Mouse (Mus musculus) kidney, embryonic 16.5 days (tissue): Measurements from ENCODE around the gene Aloxe3. TPM values are rescaled to one million over a fixed set of nuclear protein-coding genes. Genes with fewer than 3 reads are reported as not detected.

ENCODE experiments used
- ATAC-seq: fragments of 200-750 bp; cut with Nextera tagmentation; 2 replicates; pipeline ENCODE4 v1.8.0; 2017; ENCODE audit warnings: moderate TSS enrichment; ENCODE audit not compliant: low FRiP score, low TSS enrichment
- H3K27ac ChIP-seq: fragments of 300-500 bp; sonication (generic); 2 replicates; pipeline ENCODE4 v1.5.1; 2014; ENCODE audit warnings: low read length
- H3K27me3 ChIP-seq: fragments of 300-500 bp; sonication (generic); 2 replicates; pipeline ENCODE4 v1.6.1; 2014; ENCODE audit warnings: low read length, control low read depth, mixed read lengths; ENCODE audit not compliant: insufficient read depth
- H3K36me3 ChIP-seq: fragments of 300-500 bp; sonication (generic); 2 replicates; pipeline ENCODE4 v1.6.1; 2014; ENCODE audit warnings: low read length, control low read depth, mixed read lengths; ENCODE audit not compliant: insufficient read depth
- H3K4me1 ChIP-seq: fragments of 300-500 bp; sonication (generic); 2 replicates; pipeline ENCODE4 v1.6.1; 2014; ENCODE audit warnings: low read length, control low read depth, mixed read lengths; ENCODE audit not compliant: insufficient read depth
- H3K4me2 ChIP-seq: fragments of 300-500 bp; sonication (generic); replicated peaks from 2 replicates; pipeline ENCODE4 v1.6.1; 2014; ENCODE audit warnings: low read depth, low read length
- H3K4me3 ChIP-seq: fragments of 300-500 bp; sonication (generic); 2 replicates; pipeline ENCODE4 v1.5.1; 2014; ENCODE audit warnings: mild to moderate bottlenecking, low read length
- H3K9ac ChIP-seq: fragments of 300-500 bp; sonication (generic); replicated peaks from 2 replicates; pipeline ENCODE4 v1.6.1; 2014; ENCODE audit warnings: low read length
- H3K9me3 ChIP-seq: fragments of 300-500 bp; sonication (generic); 2 replicates; pipeline ENCODE4 v1.6.1; 2016; ENCODE audit warnings: low read length, control low read depth
- WGBS: fragments of 180-500 bp; shearing (Covaris S2); extraction: QIAGEN DNeasy Blood & Tissue Kit; methylation state at CpG from one replicate; pipeline ENCODE4 v1.1.7; 2014; 5-methylcytosine and 5-hydroxymethylcytosine counted together
- polyA plus RNA-seq: library from polyadenylated mRNA; unstranded; fragments of >200 nt; fragmentation: Nextera tagmentation; extraction: Ambion mirVana; gene quantifications from 2 replicates; pipeline ENCODE4 v1.2.1, GENCODE M21; 2015

The Aloxe3 gene
- polyA plus RNA-seq, 1 experiment from 2014 or later = 0.32 TPM

DNA sequence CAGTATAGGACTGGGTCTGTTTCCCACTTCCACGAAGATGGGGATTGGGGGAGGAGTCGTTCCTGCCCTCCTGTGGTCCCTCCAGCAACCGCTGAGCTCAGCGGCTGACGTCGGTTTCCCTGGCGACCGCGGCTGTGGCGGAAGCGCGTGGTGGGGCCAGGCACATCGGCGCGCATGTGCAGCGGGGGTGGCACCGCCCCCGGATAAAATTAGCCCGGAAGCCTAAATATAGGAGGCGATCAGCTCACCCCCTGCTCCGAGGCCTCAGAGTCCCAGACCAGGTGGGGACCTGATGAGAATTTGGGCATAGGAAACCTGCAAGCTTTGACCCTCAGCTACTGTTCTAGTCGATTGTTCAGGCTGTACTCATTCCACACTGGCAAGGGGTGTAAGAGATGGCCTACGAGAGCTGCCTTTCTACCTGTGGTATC, 25.8 kb upstream of the Aloxe3 start:
- peak overlapping the region; percentile 63 for H3K4me3 ChIP-seq
- under 1% methylated on average over 23 of the region's 23 CpGs for WGBS
- peak; percentile 11; the same call in 1 of the 2 replicates for ATAC-seq
- H3K4me2 ChIP-seq = peak overlapping the region; percentile 97
- peaks cover 42% of the 10 kb centered on the region for H3K36me3 ChIP-seq
- H3K27ac ChIP-seq = peak overlapping the region; percentile 89
- H3K4me1 ChIP-seq = peaks cover 46% of the 10 kb centered on the region
- no peaks in the 10 kb centered on the region for H3K27me3 ChIP-seq
- H3K9me3 ChIP-seq = no peaks in the 10 kb centered on the region
- H3K9ac ChIP-seq = peak overlapping the region; percentile 74

DNA sequence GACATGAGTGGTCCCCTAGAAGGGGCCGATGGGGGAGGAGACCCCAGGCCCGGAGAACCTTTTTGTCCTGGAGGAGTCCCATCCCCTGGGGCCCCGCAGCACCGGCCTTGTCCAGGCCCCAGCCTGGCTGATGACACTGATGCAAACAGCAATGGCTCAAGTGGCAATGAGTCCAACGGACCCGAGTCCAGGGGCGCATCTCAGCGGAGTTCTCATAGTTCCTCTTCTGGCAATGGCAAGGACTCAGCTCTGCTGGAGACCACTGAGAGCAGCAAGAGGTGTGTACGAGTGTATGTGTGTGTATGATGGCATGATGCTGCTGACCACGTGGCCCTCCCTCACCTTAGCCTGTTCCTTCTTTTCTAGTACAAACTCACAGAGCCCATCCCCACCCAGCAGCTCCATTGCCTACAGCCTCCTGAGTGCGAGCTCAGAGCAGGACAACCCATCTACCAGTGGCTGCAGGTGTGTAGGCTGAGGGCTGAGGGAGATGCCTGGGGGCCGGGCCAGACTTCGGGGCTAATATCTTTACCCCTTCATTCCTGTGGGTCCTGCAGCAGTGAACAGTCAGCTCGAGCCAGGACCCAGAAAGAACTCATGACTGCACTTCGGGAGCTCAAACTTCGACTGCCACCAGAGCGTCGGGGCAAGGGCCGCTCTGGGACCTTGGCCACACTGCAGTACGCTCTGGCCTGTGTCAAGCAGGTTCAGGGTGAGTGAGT, 24.9 kb upstream of the Aloxe3 start:
- ATAC-seq = no peak
- Histone ChIP-seq H3K9ac (peak overlapping the region; percentile 74; the same call in 1 of the 2 replicates), H3K4me2 (peak overlapping the region; percentile 97; the same call in 1 of the 2 replicates), H3K36me3 (peaks cover 51% of the 10 kb centered on the region), H3K4me3 (peak overlapping the region; percentile 63), H3K27ac (peak overlapping the region; percentile 89; the same call in 1 of the 2 replicates), H3K27me3 (no peaks in the 10 kb centered on the region), H3K9me3 (no peaks in the 10 kb centered on the region), H3K4me1 (peaks cover 45% of the 10 kb centered on the region)
- WGBS = 86% methylated on average over 20 of the region's 20 CpGs

DNA sequence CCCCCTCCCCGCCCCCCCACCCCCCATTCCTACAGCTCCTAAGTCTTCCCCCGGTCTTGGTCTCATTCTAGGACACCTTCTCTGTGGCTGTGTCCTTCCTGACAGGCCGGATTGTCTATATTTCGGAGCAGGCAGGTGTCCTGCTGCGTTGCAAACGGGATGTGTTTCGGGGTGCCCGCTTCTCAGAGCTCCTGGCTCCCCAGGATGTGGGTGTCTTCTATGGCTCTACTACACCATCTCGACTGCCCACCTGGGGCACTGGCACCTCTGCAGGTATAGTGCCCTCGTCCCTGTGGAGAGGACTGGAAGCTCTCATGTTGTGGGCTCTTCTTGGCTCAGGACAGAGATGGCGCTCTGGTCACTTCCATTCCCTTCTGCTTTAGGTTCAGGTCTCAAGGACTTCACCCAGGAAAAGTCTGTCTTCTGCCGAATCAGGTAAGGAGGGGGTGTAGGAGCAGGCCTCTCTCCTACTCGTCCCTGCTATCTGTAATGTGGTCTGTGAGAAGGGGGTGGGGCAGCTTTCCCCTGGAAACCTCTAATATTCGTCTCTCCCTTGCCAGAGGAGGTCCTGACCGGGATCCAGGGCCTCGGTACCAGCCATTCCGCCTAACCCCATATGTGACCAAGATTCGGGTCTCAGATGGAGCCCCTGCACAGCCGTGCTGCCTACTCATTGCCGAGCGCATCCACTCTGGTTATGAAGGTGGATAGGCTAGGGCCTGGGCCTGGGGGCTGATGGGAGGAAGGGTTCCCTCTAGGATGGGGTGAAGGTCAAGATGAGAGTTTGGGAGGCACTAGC, 23.9 kb upstream of the Aloxe3 start:
- Histone ChIP-seq H3K4me2 (no peak overlapping the region), H3K9ac (no peak overlapping the region), H3K36me3 (peaks cover 57% of the 10 kb centered on the region), H3K4me1 (peaks cover 35% of the 10 kb centered on the region), H3K27ac (no peak overlapping the region), H3K4me3 (no peak overlapping the region), H3K9me3 (no peaks in the 10 kb centered on the region), H3K27me3 (no peaks in the 10 kb centered on the region)
- ATAC-seq = no peak
- WGBS = 88% methylated on average over 21 of the region's 21 CpGs

DNA sequence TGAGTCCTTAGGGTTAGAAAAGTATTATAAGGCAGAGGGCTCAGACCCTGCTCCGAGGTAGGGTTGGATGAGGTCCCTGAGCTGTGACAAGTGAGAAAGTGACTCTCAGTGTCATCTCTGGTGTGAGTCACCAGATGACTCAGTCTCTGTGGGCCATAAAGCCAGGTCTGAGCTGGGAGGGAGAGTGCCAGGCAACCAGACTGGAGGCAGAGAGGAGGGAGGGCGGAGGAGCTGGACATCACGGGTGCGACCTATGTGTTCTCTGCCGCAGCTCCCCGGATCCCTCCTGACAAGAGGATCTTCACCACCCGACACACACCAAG, 23.3 kb upstream of the Aloxe3 start:
- no peak overlapping the region for H3K4me3 ChIP-seq
- peaks cover 62% of the 10 kb centered on the region for H3K36me3 ChIP-seq
- no peak overlapping the region for H3K9ac ChIP-seq
- H3K4me2 ChIP-seq = no peak overlapping the region
- H3K27me3 ChIP-seq = no peaks in the 10 kb centered on the region
- 92% methylated on average over 7 of the region's 7 CpGs for WGBS
- no peak for ATAC-seq
- H3K27ac ChIP-seq = no peak overlapping the region
- no peaks in the 10 kb centered on the region for H3K9me3 ChIP-seq
- H3K4me1 ChIP-seq = peaks cover 32% of the 10 kb centered on the region

DNA sequence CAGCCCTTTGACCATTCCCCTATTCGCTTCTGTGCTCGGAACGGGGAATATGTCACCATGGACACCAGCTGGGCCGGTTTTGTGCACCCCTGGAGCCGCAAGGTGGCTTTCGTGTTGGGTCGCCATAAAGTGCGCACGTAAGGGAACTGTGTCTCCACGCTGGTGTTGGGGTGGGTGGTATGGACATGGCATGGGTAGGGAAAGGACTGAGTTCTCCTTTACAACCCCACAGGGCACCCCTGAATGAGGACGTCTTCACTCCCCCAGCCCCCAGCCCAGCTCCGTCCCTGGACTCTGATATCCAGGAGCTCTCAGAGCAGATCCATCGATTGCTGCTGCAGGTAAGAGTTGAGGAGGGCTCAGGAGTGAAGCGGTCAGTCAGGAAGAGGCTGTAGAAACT, 22.6 kb upstream of the Aloxe3 start:
- H3K27ac ChIP-seq = no peak overlapping the region
- no peak overlapping the region for H3K9ac ChIP-seq
- H3K27me3 ChIP-seq = no peaks in the 10 kb centered on the region
- no peak overlapping the region for H3K4me3 ChIP-seq
- no peak for ATAC-seq
- no peak overlapping the region for H3K4me2 ChIP-seq
- no peaks in the 10 kb centered on the region for H3K9me3 ChIP-seq
- WGBS = 93% methylated on average over 14 of the region's 14 CpGs
- H3K4me1 ChIP-seq = peaks cover 24% of the 10 kb centered on the region
- H3K36me3 ChIP-seq = peaks cover 70% of the 10 kb centered on the region

DNA sequence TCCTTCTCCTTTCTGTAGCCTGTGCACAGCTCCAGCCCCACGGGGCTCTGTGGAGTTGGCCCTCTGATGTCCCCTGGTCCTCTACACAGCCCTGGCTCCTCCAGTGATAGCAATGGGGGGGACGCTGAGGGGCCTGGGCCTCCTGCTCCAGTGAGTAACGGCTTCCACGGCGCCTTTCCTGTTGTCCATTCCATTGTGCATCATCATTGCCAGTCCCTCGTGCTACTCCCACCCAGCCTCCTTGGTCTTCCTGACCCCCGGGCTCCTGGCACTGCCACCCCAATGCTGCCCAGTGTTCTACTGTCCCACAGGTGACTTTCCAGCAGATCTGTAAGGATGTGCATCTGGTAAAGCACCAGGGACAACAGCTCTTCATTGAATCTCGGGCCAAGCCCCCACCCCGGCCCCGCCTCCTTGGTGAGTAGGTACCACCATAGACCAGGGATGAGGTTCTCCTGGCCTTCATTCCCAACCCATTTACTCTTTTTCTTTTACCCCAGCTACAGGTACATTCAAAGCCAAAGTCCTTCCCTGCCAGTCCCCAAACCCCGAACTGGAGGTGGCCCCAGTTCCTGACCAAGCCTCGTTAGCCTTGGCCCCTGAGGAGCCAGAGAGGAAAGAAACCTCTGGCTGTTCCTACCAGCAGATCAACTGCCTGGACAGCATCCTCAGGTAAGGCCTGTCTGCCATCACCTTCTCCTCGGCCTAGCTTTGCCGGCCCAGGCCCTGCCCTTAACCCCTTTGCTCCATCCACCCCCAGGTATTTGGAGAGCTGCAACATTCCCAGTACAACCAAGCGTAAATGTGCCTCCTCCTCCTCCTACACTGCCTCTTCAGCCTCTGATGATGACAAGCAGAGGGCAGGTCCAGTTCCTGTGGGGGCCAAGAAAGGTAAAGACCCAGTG, 21.9 kb upstream of the Aloxe3 start:
- H3K4me1 ChIP-seq = peaks cover 17% of the 10 kb centered on the region
- ATAC-seq = no peak
- H3K9me3 ChIP-seq = no peaks in the 10 kb centered on the region
- H3K4me3 ChIP-seq = no peak overlapping the region
- H3K27ac ChIP-seq = no peak overlapping the region
- H3K4me2 ChIP-seq = no peak overlapping the region
- WGBS = 87% methylated on average over 15 of the region's 15 CpGs
- H3K9ac ChIP-seq = no peak overlapping the region
- no peaks in the 10 kb centered on the region for H3K27me3 ChIP-seq
- peaks cover 76% of the 10 kb centered on the region for H3K36me3 ChIP-seq

DNA sequence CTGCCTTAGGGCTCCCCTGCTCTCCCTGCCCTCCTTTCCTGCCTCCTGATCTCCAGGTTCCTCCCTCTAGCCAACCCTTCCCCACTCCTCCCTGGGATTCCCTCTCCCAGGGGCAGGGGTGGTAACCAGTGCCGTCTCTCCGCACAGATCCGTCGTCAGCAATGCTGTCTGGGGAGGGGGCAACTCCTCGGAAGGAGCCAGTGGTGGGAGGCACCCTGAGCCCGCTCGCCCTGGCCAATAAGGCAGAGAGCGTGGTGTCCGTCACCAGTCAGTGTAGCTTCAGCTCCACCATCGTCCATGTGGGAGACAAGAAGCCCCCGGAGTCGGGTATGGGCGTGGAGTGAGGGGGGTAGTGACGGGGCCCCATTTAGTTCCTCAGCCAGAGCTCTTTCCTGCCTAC, 21.2 kb upstream of the Aloxe3 start:
- H3K9ac ChIP-seq = no peak overlapping the region
- H3K4me1 ChIP-seq = peaks cover 13% of the 10 kb centered on the region
- no peak overlapping the region for H3K4me3 ChIP-seq
- H3K27me3 ChIP-seq = no peaks in the 10 kb centered on the region
- no peak overlapping the region for H3K27ac ChIP-seq
- 88% methylated on average over 14 of the region's 14 CpGs for WGBS
- H3K9me3 ChIP-seq = no peaks in the 10 kb centered on the region
- no peak overlapping the region for H3K4me2 ChIP-seq
- ATAC-seq = no peak
- peaks cover 76% of the 10 kb centered on the region for H3K36me3 ChIP-seq

DNA sequence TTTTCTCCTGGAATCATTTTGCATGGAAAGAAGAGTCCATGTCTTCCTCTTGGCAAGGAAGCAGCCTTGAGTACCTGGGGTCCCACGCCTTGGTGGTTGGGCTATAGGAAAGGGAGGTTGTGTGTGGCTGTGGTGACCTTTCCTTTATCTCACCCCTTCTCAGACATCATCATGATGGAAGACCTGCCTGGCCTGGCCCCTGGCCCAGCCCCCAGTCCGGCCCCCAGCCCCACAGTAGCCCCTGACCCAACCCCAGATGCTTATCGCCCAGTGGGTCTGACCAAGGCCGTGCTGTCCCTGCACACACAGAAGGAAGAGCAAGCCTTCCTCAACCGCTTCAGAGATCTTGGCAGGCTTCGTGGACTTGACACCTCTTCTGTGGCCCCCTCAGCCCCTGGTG, 20.5 kb upstream of the Aloxe3 start:
- no peak for ATAC-seq
- Histone ChIP-seq H3K36me3 (peaks cover 76% of the 10 kb centered on the region), H3K27me3 (no peaks in the 10 kb centered on the region), H3K9ac (no peak overlapping the region), H3K9me3 (no peaks in the 10 kb centered on the region), H3K4me3 (no peak overlapping the region), H3K4me2 (no peak overlapping the region), H3K4me1 (peaks cover 10% of the 10 kb centered on the region), H3K27ac (no peak overlapping the region)
- 87% methylated on average over 6 of the region's 6 CpGs for WGBS

DNA sequence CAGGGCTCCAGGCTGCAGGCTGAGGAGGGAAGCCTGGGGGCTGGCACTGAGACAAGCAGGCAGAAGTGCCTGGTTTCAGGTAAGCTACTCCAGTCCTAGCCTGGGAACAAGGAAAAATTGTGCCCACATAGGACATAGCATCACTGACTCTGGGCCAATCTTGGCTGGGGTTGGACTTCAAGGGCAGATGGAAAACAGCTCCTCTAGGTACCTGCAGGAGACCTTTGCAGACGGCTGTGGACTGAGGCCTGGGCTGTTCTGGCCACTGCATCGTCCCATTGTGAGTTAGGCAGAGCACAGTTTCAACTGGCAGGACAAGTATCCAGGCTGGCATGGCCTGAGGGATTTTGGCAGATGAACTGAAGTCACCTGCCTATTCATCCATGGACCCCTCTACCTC, 19.9 kb upstream of the Aloxe3 start:
- no peaks in the 10 kb centered on the region for H3K27me3 ChIP-seq
- no peak overlapping the region for H3K4me2 ChIP-seq
- 71% methylated on average over 2 of the region's 2 CpGs for WGBS
- no peak overlapping the region for H3K4me3 ChIP-seq
- H3K4me1 ChIP-seq = peaks cover 4% of the 10 kb centered on the region; the same call in 1 of the 2 replicates
- peaks cover 76% of the 10 kb centered on the region for H3K36me3 ChIP-seq
- H3K27ac ChIP-seq = no peak overlapping the region
- peak overlapping the region; percentile 31; the same call in 1 of the 2 replicates for H3K9ac ChIP-seq
- ATAC-seq = no peak
- no peaks in the 10 kb centered on the region for H3K9me3 ChIP-seq
